Mouse (Mus musculus): ENCODE data around the gene 9430007A20Rik.
"Not testable (repeated sequence)": the region's sequence is repeated elsewhere in the genome, so short reads cannot be mapped to it uniquely, and the experiment has no call there.

9430007A20Rik gene

GRCm38 (mm10) chr4:144519522-144519921 is at the start of gene 9430007A20Rik:
TSS of gene 9430007A20Rik (plus strand) at chr4:144519822.
- Histone ChIP-seq H3K9me3 (ENCODE audit: low read length) (no peaks in the 10 kb centered on the region), H3K36me3 (ENCODE audit: insufficient read depth, low read length) (no peaks in the 10 kb centered on the region), H3K4me3 (replicated peaks; ENCODE audit: low read length) (no peak within 1 kb of the TSS), H3K27me3 (ENCODE audit: insufficient read depth, low read length) (no peaks in the 10 kb centered on the region), H3K4me1 (replicated peaks; ENCODE audit: low read depth, low read length) (no peaks in the 10 kb centered on the region)
- no peak for TF ChIP-seq POU5F1 (IDR thresholded peaks at IDR 0.05; ENCODE audit: borderline replicate concordance, low read length)
- no peak for TF ChIP-seq CTCF (conservative IDR thresholded peaks at IDR 0.05; ENCODE audit: low read length)
- no peak for TF ChIP-seq NANOG (IDR thresholded peaks at IDR 0.05; ENCODE audit: borderline replicate concordance, low read length)

- Histone ChIP-seq H3K9me3 (ENCODE audit: low read length) (no peaks in the 10 kb centered on the region), H3K4me1 (replicated peaks; ENCODE audit: low read depth, low read length) (no peaks in the 10 kb centered on the region), H3K4me3 (replicated peaks; ENCODE audit: low read length) (no peak overlapping the region), H3K27me3 (ENCODE audit: insufficient read depth, low read length) (no peaks in the 10 kb centered on the region), H3K36me3 (ENCODE audit: insufficient read depth, low read length) (no peaks in the 10 kb centered on the region)
- TF ChIP-seq CTCF (conservative IDR thresholded peaks at IDR 0.05; ENCODE audit: low read length) = no peak
These were observed 26.3 kb upstream of the 9430007A20Rik start for GRCm38 (mm10) chr4:144493331-144493730.

GRCm38 (mm10) chr4:144506518-144506917 is 13.1 kb upstream of the 9430007A20Rik start:
- peaks cover 12% of the 10 kb centered on the region for H3K9me3 ChIP-seq (ENCODE audit: low read length)
- no peaks in the 10 kb centered on the region for H3K27me3 ChIP-seq (ENCODE audit: insufficient read depth, low read length)
- no peaks in the 10 kb centered on the region for H3K36me3 ChIP-seq (ENCODE audit: insufficient read depth, low read length)
- no peaks in the 10 kb centered on the region for H3K4me1 ChIP-seq (replicated peaks; ENCODE audit: low read depth, low read length)
- no peak overlapping the region for H3K4me3 ChIP-seq (replicated peaks; ENCODE audit: low read length)
- TF ChIP-seq CTCF (conservative IDR thresholded peaks at IDR 0.05; ENCODE audit: low read length) (no peak; the same call in none of the 2 replicates), NANOG (IDR thresholded peaks at IDR 0.05; ENCODE audit: borderline replicate concordance, low read length) (no peak), POU5F1 (IDR thresholded peaks at IDR 0.05; ENCODE audit: borderline replicate concordance, low read length) (no peak)

- Histone ChIP-seq H3K27me3 (ENCODE audit: insufficient read depth, low read length) (peaks cover 2% of the 10 kb centered on the region; the same call in 1 of the 2 replicates), H3K36me3 (ENCODE audit: insufficient read depth, low read length) (no peaks in the 10 kb centered on the region), H3K9me3 (ENCODE audit: low read length) (no peaks in the 10 kb centered on the region), H3K4me3 (replicated peaks; ENCODE audit: low read length) (no peak overlapping the region), H3K4me1 (replicated peaks; ENCODE audit: low read depth, low read length) (no peaks in the 10 kb centered on the region; the same call in 1 of the 2 replicates)
- TF ChIP-seq NANOG (IDR thresholded peaks at IDR 0.05; ENCODE audit: borderline replicate concordance, low read length) = no peak
- no peak for TF ChIP-seq POU5F1 (IDR thresholded peaks at IDR 0.05; ENCODE audit: borderline replicate concordance, low read length)
- TF ChIP-seq CTCF (conservative IDR thresholded peaks at IDR 0.05; ENCODE audit: low read length) = no peak
These were observed 25.1 kb downstream of the 9430007A20Rik start for GRCm38 (mm10) chr4:144544689-144545088.

- H3K4me3 ChIP-seq (replicated peaks; ENCODE audit: low read length); H3K36me3 ChIP-seq (ENCODE audit: insufficient read depth, low read length); H3K27me3 ChIP-seq (ENCODE audit: insufficient read depth, low read length); H3K9me3 ChIP-seq (ENCODE audit: low read length); H3K4me1 ChIP-seq (replicated peaks; ENCODE audit: low read depth, low read length): not testable (repeated sequence)
These were observed 25.7 kb downstream of the 9430007A20Rik start for GRCm38 (mm10) chr4:144545339-144545738.

GRCm38 (mm10) chr4:144551156-144551555 is 31.5 kb downstream of the 9430007A20Rik start:
- H3K36me3 ChIP-seq (ENCODE audit: insufficient read depth, low read length) = no peaks in the 10 kb centered on the region
- H3K4me1 ChIP-seq (replicated peaks; ENCODE audit: low read depth, low read length) = no peaks in the 10 kb centered on the region
- TF ChIP-seq CTCF (conservative IDR thresholded peaks at IDR 0.05; ENCODE audit: low read length) (peak; percentile 100), POU5F1 (IDR thresholded peaks at IDR 0.05; ENCODE audit: borderline replicate concordance, low read length) (no peak), NANOG (IDR thresholded peaks at IDR 0.05; ENCODE audit: borderline replicate concordance, low read length) (no peak)
- no peaks in the 10 kb centered on the region for H3K9me3 ChIP-seq (ENCODE audit: low read length)
- no peak overlapping the region for H3K4me3 ChIP-seq (replicated peaks; ENCODE audit: low read length)
- no peaks in the 10 kb centered on the region; the same call in 1 of the 2 replicates for H3K27me3 ChIP-seq (ENCODE audit: insufficient read depth, low read length)

- H3K36me3 ChIP-seq (ENCODE audit: insufficient read depth, low read length) = no peaks in the 10 kb centered on the region
- no peaks in the 10 kb centered on the region for H3K4me1 ChIP-seq (replicated peaks; ENCODE audit: low read depth, low read length)
- no peak overlapping the region for H3K4me3 ChIP-seq (replicated peaks; ENCODE audit: low read length)
- H3K27me3 ChIP-seq (ENCODE audit: insufficient read depth, low read length) = no peaks in the 10 kb centered on the region
- peak; percentile 50 for TF ChIP-seq CTCF (conservative IDR thresholded peaks at IDR 0.05; ENCODE audit: low read length)
- TF ChIP-seq POU5F1 (IDR thresholded peaks at IDR 0.05; ENCODE audit: borderline replicate concordance, low read length) = no peak
- TF ChIP-seq NANOG (IDR thresholded peaks at IDR 0.05; ENCODE audit: borderline replicate concordance, low read length) = no peak
- H3K9me3 ChIP-seq (ENCODE audit: low read length) = no peaks in the 10 kb centered on the region
These were observed 40.2 kb downstream of the 9430007A20Rik start for GRCm38 (mm10) chr4:144559792-144560191.

- Histone ChIP-seq H3K4me1 (replicated peaks; ENCODE audit: low read depth, low read length) (no peaks in the 10 kb centered on the region), H3K9me3 (ENCODE audit: low read length) (no peaks in the 10 kb centered on the region)
- TF ChIP-seq POU5F1 (IDR thresholded peaks at IDR 0.05; ENCODE audit: borderline replicate concordance, low read length) (no peak), NANOG (IDR thresholded peaks at IDR 0.05; ENCODE audit: borderline replicate concordance, low read length) (no peak), CTCF (conservative IDR thresholded peaks at IDR 0.05; ENCODE audit: low read length) (no peak)
These were observed 41.6 kb downstream of the 9430007A20Rik start for GRCm38 (mm10) chr4:144561205-144561604.

GRCm38 (mm10) chr4:144565034-144565433 is 45.4 kb downstream of the 9430007A20Rik start, which contains the start of gene Gm13124:
TSS of gene Gm13124 (minus strand) at chr4:144565134.
- Histone ChIP-seq H3K27me3 (ENCODE audit: insufficient read depth, low read length) (no peaks in the 10 kb centered on the region), H3K36me3 (ENCODE audit: insufficient read depth, low read length) (no peaks in the 10 kb centered on the region), H3K4me1 (replicated peaks; ENCODE audit: low read depth, low read length) (no peaks in the 10 kb centered on the region), H3K4me3 (replicated peaks; ENCODE audit: low read length) (no peak within 1 kb of the TSS), H3K9me3 (ENCODE audit: low read length) (no peaks in the 10 kb centered on the region)
- TF ChIP-seq CTCF (conservative IDR thresholded peaks at IDR 0.05; ENCODE audit: low read length) = no peak
- no peak for TF ChIP-seq POU5F1 (IDR thresholded peaks at IDR 0.05; ENCODE audit: borderline replicate concordance, low read length)
- TF ChIP-seq NANOG (IDR thresholded peaks at IDR 0.05; ENCODE audit: borderline replicate concordance, low read length) = no peak

More at GRCm38 (mm10) chr4:144561205-144561604, 41.6 kb downstream of the 9430007A20Rik start:
- no peaks in the 10 kb centered on the region for H3K36me3 ChIP-seq (ENCODE audit: insufficient read depth, low read length)
- no peak overlapping the region for H3K4me3 ChIP-seq (replicated peaks; ENCODE audit: low read length)
- H3K27me3 ChIP-seq (ENCODE audit: insufficient read depth, low read length) = no peaks in the 10 kb centered on the region

All from E14TG2a.4 (cell line).